Mouse (Mus musculus) hindbrain, postnatal 0 days (tissue): Measurements from ENCODE around the gene Sorcs3. TPM values are rescaled to one million over a fixed set of nuclear protein-coding genes. Genes with fewer than 3 reads are reported as not detected.

Source experiments
- ATAC-seq: fragments of 200-750 bp; cut with Nextera tagmentation; 2 replicates; pipeline ENCODE4 v1.8.0; 2017; ENCODE audit warnings: mild to moderate bottlenecking, moderate TSS enrichment, moderate library complexity
- DNase-seq: peaks from one replicate; pipeline ENCODE4 v3.0.0-alpha.2; 2015; ENCODE audit warnings: low spot score
- H3K27ac ChIP-seq: fragments of 300-500 bp; sonication (generic); 2 replicates; pipeline ENCODE4 v1.5.1; 2014; ENCODE audit warnings: mild to moderate bottlenecking
- H3K27me3 ChIP-seq: fragments of 300-500 bp; sonication (generic); 2 replicates; pipeline ENCODE4 v1.6.1; 2014; ENCODE audit warnings: low read length, mixed read lengths; ENCODE audit not compliant: insufficient read depth
- H3K36me3 ChIP-seq: fragments of 300-500 bp; sonication (generic); 2 replicates; pipeline ENCODE4 v1.6.1; 2014; ENCODE audit warnings: low read length, mixed read lengths; ENCODE audit not compliant: insufficient read depth
- H3K4me1 ChIP-seq: fragments of 300-500 bp; sonication (generic); 2 replicates; pipeline ENCODE4 v1.6.1; 2014; ENCODE audit warnings: antibody characterized with exemption, low read length, mixed read lengths; ENCODE audit not compliant: insufficient read depth
- H3K4me2 ChIP-seq: fragments of 300-500 bp; sonication (generic); 2 replicates; pipeline ENCODE4 v1.6.1; 2014; ENCODE audit warnings: low read depth, mild to moderate bottlenecking, low read length, moderate library complexity, mixed read lengths
- H3K4me3 ChIP-seq: fragments of 300-500 bp; sonication (generic); 2 replicates; pipeline ENCODE4 v1.5.1; 2014; ENCODE audit warnings: low read length
- H3K9ac ChIP-seq: fragments of 300-500 bp; sonication (generic); replicated peaks from 2 replicates; pipeline ENCODE4 v1.6.1; 2014; ENCODE audit warnings: mild to moderate bottlenecking, low read length, moderate library complexity, mixed read lengths
- H3K9me3 ChIP-seq: fragments of 300-500 bp; sonication (generic); 2 replicates; pipeline ENCODE4 v1.6.1; 2016; ENCODE audit warnings: low read length, mixed read lengths
- CTCF ChIP-seq: IDR thresholded peaks from 2 replicates; pipeline ENCODE4 v1.5.1; 2016; ENCODE audit warnings: antibody characterized with exemption, control low read depth, low read depth
- WGBS: fragments of 180-500 bp; shearing (Covaris S2); extraction: QIAGEN DNeasy Blood & Tissue Kit; methylation state at CpG from one replicate; pipeline ENCODE4 v1.1.7; 2014; 5-methylcytosine and 5-hydroxymethylcytosine counted together
- polyA plus RNA-seq: library from polyadenylated mRNA; unstranded; fragments of >200 nt; fragmentation: Nextera tagmentation; extraction: Ambion mirVana; gene quantifications from 2 replicates; pipeline ENCODE4 v1.2.1, GENCODE M21; 2015
- total RNA-seq: library from RNA; depleted of rRNA; stranded (reverse); fragments of >200 nt; gene quantifications from 2 replicates; pipeline ENCODE4 v1.2.3, GENCODE M21; 2014

Sorcs3 gene
- total and polyA plus RNA-seq, 2 experiments from 2014 or later = 11.5 to 19.7 TPM

DNA sequence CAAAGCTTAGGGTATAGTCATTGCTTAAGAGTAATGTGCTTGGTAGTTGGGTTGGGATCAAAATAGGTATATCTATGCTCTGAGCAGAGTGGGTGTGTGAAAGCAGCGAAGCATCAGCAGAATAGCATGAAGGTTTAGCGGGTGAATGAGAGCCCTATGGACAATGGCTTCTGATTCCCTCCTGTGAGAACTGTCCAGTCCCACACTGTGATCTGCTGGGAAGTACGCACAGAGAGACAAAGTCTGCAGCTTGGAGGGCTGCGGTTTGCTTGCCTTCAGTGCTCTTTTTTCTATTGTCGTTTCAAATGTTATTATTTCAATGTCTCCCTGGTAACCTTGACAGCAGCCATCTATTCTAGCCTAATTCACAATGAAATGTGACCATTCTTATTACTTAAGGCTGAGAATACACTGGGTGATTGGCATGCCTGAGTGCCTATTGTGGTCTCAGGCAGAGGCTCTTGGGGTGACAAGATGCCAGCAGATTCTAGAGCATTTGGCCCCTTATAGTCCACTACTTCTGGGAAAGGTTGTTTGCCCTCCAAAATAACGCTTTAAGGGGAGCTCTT is 520.1 kb downstream of the Sorcs3 start:
- ATAC-seq = no peak
- H3K9ac ChIP-seq = no peak overlapping the region
- DNase-seq = no peak
- no peak overlapping the region for H3K27ac ChIP-seq
- no peaks in the 10 kb centered on the region for H3K4me1 ChIP-seq
- whole genome bisulfite sequencing = 16% methylated on average over 6 of the region's 6 CpGs
- H3K9me3 ChIP-seq = no peaks in the 10 kb centered on the region
- H3K27me3 ChIP-seq = no peaks in the 10 kb centered on the region
- no peak for TF ChIP-seq CTCF
- H3K4me2 ChIP-seq = no peak overlapping the region
- no peak overlapping the region for H3K4me3 ChIP-seq
- no peaks in the 10 kb centered on the region for H3K36me3 ChIP-seq

DNA sequence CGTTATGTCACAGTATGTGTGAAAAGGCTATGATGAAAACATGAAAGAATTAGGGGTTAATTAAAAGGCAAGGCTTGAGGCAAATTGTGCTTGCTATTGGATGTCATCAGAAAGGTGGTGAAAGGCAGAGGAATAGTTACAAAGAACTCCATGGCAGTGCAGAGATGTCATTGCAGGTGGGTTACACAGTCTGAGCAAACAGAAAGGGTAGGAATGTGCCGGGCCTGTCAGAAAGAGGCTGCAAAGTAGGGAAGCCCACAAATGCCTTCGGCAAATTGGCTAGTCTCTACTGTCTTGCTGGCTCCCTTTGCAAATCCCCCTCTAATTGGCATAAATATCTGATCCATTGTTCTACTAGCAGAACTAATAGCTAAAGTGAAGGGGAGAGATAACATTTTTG is 521.2 kb downstream of the Sorcs3 start:
- Histone ChIP-seq H3K27me3 (no peaks in the 10 kb centered on the region), H3K4me3 (no peak overlapping the region), H3K4me2 (no peak overlapping the region), H3K9ac (no peak overlapping the region), H3K27ac (no peak overlapping the region), H3K4me1 (no peaks in the 10 kb centered on the region), H3K36me3 (no peaks in the 10 kb centered on the region), H3K9me3 (no peaks in the 10 kb centered on the region)
- no peak for ATAC-seq
- no peak for TF ChIP-seq CTCF
- no peak for DNase-seq
- 29% methylated on average over 3 of the region's 3 CpGs for WGBS

DNA sequence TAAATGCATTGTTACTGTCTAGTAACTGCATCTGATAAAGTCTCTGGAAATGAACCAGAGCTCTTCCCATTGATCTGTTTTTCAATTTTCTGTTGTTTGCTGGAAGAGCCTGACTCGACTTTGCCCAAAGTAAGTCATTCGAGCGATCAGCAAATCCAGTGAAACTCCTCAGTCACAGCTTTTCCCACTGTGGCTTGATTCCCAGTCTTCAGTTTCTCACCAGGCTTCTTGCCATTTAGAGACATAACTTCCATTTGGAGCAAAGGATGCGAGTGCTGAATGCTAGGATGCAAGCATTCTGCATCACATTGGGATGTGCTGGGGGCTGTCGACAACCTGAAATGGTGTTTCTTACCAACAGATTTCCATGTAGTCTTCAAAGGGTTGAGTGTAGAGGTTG is 521.8 kb downstream of the Sorcs3 start:
- DNase-seq (no peak), ATAC-seq (no peak)
- Histone ChIP-seq H3K4me3 (no peak overlapping the region), H3K9me3 (no peaks in the 10 kb centered on the region), H3K36me3 (no peaks in the 10 kb centered on the region), H3K4me1 (no peaks in the 10 kb centered on the region), H3K4me2 (no peak overlapping the region), H3K27me3 (no peaks in the 10 kb centered on the region), H3K9ac (no peak overlapping the region), H3K27ac (no peak overlapping the region)
- WGBS = 79% methylated on average over 5 of the region's 5 CpGs
- TF ChIP-seq CTCF = no peak

DNA sequence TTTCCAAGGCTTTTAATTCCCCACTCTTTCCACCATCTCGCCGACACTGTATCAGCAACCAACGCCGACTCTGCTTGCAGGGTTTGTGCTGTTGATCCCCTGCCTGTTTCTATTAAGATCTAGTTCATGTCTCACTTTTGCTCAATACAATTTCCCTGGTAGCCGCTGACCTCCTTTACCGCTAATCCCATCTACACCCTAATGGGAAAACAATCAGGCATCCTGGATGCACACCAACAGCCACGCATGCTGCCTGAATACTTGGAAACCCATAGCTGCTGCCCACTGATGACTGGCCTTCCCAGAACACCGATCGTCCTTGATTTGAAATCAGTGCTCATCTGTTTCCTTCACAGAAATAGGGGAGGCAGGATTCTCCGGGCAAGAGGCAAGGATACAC is 525.9 kb downstream of the Sorcs3 start:
- TF ChIP-seq CTCF = no peak
- Histone ChIP-seq H3K27ac (no peak overlapping the region), H3K4me3 (no peak overlapping the region), H3K27me3 (no peaks in the 10 kb centered on the region), H3K9ac (no peak overlapping the region), H3K4me2 (no peak overlapping the region), H3K36me3 (no peaks in the 10 kb centered on the region), H3K9me3 (no peaks in the 10 kb centered on the region), H3K4me1 (no peaks in the 10 kb centered on the region)
- no peak for DNase-seq
- ATAC-seq = no peak
- WGBS = 71% methylated on average over 10 of the region's 10 CpGs

DNA sequence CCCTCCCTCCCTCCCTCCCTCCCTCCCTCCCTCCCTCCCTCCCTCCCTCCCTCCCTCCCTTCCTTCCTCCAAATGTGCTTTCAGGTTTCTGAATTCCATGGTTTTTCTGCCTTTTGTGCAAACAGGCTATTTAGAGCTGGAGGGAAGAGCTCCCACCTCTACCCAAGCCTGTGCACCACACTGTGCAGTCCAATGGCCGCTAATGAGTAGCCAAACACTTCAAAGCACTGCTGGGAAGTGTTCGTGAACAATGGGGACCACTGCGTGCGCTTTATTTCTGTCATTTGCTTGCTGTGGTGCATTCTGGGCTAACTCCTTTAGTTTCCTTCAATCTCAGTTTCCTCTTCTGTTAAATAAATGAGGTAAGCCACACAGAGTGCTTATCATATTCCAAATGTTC is 528.5 kb downstream of the Sorcs3 start:
- WGBS = 40% methylated on average over 4 of the region's 4 CpGs

DNA sequence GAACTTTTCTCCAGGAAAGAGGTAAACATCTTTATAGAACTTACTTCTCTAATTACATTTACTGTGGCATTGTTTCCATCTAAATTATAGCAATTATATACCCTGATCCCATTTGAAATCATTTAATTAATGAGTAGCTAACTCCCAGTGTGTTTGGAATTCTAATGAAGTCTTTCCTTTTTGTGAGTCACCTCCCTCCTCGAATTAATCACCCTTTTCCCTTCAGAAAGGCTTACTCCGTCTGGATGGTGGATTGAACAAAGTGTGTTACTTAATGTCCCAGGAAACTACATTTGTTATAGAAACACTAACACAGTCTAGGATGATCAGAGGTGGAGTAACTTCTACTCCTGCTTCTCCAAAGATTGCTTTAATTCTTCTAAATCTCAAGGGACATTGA is 531.7 kb downstream of the Sorcs3 start:
- no peak overlapping the region for H3K4me3 ChIP-seq
- peak; percentile 35 for DNase-seq
- H3K4me1 ChIP-seq = no peaks in the 10 kb centered on the region
- WGBS = 29% methylated on average over 2 of the region's 2 CpGs
- no peaks in the 10 kb centered on the region for H3K36me3 ChIP-seq
- TF ChIP-seq CTCF = no peak
- H3K27ac ChIP-seq = no peak overlapping the region
- no peaks in the 10 kb centered on the region for H3K27me3 ChIP-seq
- no peak overlapping the region for H3K9ac ChIP-seq
- H3K4me2 ChIP-seq = no peak overlapping the region
- no peak for ATAC-seq
- H3K9me3 ChIP-seq = no peaks in the 10 kb centered on the region

More for the DNA sequence above, 528.5 kb downstream of the Sorcs3 start:
- no peak overlapping the region for H3K9ac ChIP-seq
- H3K4me3 ChIP-seq = no peak overlapping the region
- no peaks in the 10 kb centered on the region for H3K27me3 ChIP-seq
- no peaks in the 10 kb centered on the region for H3K36me3 ChIP-seq
- ATAC-seq (no peak), DNase-seq (no peak)
- H3K4me2 ChIP-seq = no peak overlapping the region
- no peaks in the 10 kb centered on the region for H3K4me1 ChIP-seq
- TF ChIP-seq CTCF = no peak
- no peaks in the 10 kb centered on the region for H3K9me3 ChIP-seq
- H3K27ac ChIP-seq = no peak overlapping the region

GRCm38 (mm10) chr19:48755156-48755555 is 549.3 kb downstream of the Sorcs3 start:
- Histone ChIP-seq H3K36me3 (no peaks in the 10 kb centered on the region), H3K27ac (no peak overlapping the region), H3K4me2 (no peak overlapping the region), H3K27me3 (no peaks in the 10 kb centered on the region), H3K9me3 (no peaks in the 10 kb centered on the region), H3K4me3 (no peak overlapping the region), H3K9ac (no peak overlapping the region), H3K4me1 (no peaks in the 10 kb centered on the region)
- TF ChIP-seq CTCF = no peak
- DNase-seq (no peak), ATAC-seq (no peak)
- 79% methylated on average over 9 of the region's 9 CpGs for WGBS
